Mouse (Mus musculus): ENCODE measurements around the gene Slc25a5. TPM values are rescaled to one million over a fixed set of nuclear protein-coding genes. Genes with fewer than 3 reads are reported as not detected.

Slc25a5 gene
- total and polyA plus RNA-seq, 2 experiments = 735 to 759 TPM

DNA sequence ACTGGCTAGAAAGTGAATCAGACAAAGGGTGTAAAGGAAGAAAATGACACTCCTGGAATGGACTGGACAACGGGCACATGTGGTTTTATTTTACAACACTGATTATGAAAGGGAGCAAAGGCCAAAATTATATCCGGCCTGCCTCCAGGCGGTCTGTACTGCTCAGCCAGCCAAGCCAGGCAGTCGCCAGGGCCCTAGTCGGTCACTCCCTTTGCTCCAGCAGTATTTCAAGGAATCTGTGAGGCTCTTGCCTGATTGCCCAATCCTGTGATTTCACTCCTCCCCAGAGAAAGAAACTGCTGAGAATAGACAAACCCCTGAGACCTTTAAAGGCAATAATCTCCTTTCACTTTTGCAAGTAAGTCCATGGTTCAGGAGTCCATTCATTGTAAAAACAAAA, 8.7 kb downstream of the Slc25a5 start:
- WGBS = 5% methylated on average over 5 of the region's 5 CpGs
- H3K9ac ChIP-seq (ENCODE audit: low read depth, low read length) = no peak overlapping the region
- H3K79me2 ChIP-seq (ENCODE audit: control insufficient read depth, insufficient read depth, low read length) = no peaks in the 10 kb centered on the region
- TF ChIP-seq CTCF (IDR thresholded peaks at IDR 0.05; ENCODE audit: low read depth, low read length) (no peak), POLR2A (IDR thresholded peaks at IDR 0.05; ENCODE audit: extremely low read depth, insufficient read depth, low read length) (no peak)
- peak overlapping the region; percentile 57; the same call in 1 of the 2 replicates for H3K27ac ChIP-seq (replicated peaks; ENCODE audit: insufficient read depth, low read depth, low read length)
- no peaks in the 10 kb centered on the region for H3K36me3 ChIP-seq (ENCODE audit: control insufficient read depth, insufficient read depth, low read length)
- H3K27me3 ChIP-seq (ENCODE audit: control insufficient read depth, insufficient read depth, low read length) = no peaks in the 10 kb centered on the region
- peak; percentile 83 for DNase-seq (ENCODE audit: extremely low read depth, low read depth, low spot score)
- peaks cover 15% of the 10 kb centered on the region; the same call in 1 of the 2 replicates for H3K4me1 ChIP-seq (ENCODE audit: control insufficient read depth, insufficient read depth, low read length)
- H3K4me3 ChIP-seq (ENCODE audit: insufficient read depth, low read depth, low read length) = no peak overlapping the region

DNA sequence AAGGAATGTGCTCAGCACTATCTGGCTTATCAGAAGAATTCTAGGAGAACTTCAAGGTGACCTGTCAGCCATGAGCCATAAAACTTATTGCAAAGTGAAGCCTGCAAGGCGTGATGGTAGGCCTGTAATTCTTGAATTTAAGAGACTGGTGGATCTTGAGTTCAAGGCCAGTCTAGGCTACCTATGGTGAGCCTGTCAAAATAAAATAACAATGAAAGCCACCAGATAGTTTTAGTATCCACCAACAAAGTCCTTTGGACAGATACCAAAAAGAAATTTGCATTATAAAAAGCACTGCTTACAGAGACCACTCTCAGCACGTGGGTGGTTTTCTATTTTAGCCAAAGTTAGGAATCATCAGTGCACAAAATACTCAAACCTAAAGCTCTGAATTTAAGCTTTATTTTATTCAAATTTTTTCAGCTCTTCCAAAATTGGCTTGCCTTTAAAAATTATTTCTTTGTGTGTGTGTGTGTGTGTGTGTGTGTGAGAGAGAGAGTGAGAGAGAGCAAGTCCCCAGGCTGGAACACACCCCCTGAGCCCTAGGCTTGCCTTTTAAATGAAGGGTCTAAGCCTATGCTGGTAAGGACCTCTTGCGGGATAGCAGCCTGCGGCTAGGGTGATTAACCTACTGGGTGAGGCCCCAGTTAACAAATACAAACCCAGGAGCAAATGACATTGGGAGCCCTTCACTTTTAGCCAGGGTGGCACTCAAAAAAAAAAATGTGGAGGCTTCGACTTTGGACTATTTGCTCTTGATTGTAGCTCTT, 10.2 kb downstream of the Slc25a5 start:
- Histone ChIP-seq H3K79me2 (ENCODE audit: control insufficient read depth, insufficient read depth, low read length) (no peaks in the 10 kb centered on the region), H3K4me1 (ENCODE audit: control insufficient read depth, insufficient read depth, low read length) (peaks cover 15% of the 10 kb centered on the region; the same call in 1 of the 2 replicates), H3K4me3 (ENCODE audit: insufficient read depth, low read depth, low read length) (no peak overlapping the region), H3K27ac (replicated peaks; ENCODE audit: insufficient read depth, low read depth, low read length) (0 out of 2 replicates have a peak overlapping the region, but pooled peaks have one; percentile 24), H3K27me3 (ENCODE audit: control insufficient read depth, insufficient read depth, low read length) (no peaks in the 10 kb centered on the region), H3K36me3 (ENCODE audit: control insufficient read depth, insufficient read depth, low read length) (no peaks in the 10 kb centered on the region), H3K9ac (ENCODE audit: low read depth, low read length) (no peak overlapping the region)
- WGBS = 49% methylated on average over 5 of the region's 5 CpGs
- peak; percentile 58 for DNase-seq (ENCODE audit: extremely low read depth, low read depth, low spot score)
- TF ChIP-seq POLR2A (IDR thresholded peaks at IDR 0.05; ENCODE audit: extremely low read depth, insufficient read depth, low read length) = no peak
- no peak for TF ChIP-seq CTCF (IDR thresholded peaks at IDR 0.05; ENCODE audit: low read depth, low read length)

- H3K27ac ChIP-seq (replicated peaks; ENCODE audit: insufficient read depth, low read depth, low read length) = peak overlapping the region; percentile 66
- peaks cover 15% of the 10 kb centered on the region; the same call in 1 of the 2 replicates for H3K4me1 ChIP-seq (ENCODE audit: control insufficient read depth, insufficient read depth, low read length)
- peak overlapping the region; percentile 34 for H3K4me3 ChIP-seq (ENCODE audit: insufficient read depth, low read depth, low read length)
- no peaks in the 10 kb centered on the region for H3K36me3 ChIP-seq (ENCODE audit: control insufficient read depth, insufficient read depth, low read length)
- TF ChIP-seq POLR2A (IDR thresholded peaks at IDR 0.05; ENCODE audit: extremely low read depth, insufficient read depth, low read length) (0 out of 2 replicates have a peak, but pooled peaks have one; percentile 7), CTCF (IDR thresholded peaks at IDR 0.05; ENCODE audit: low read depth, low read length) (peak; percentile 76)
- H3K27me3 ChIP-seq (ENCODE audit: control insufficient read depth, insufficient read depth, low read length) = no peaks in the 10 kb centered on the region
- no peaks in the 10 kb centered on the region for H3K79me2 ChIP-seq (ENCODE audit: control insufficient read depth, insufficient read depth, low read length)
- peak; percentile 86 for DNase-seq (ENCODE audit: extremely low read depth, low read depth, low spot score)
- H3K9ac ChIP-seq (ENCODE audit: low read depth, low read length) = peak overlapping the region; percentile 35
- under 1% methylated on average over 43 of the region's 45 CpGs for WGBS
Observed at GRCm38 (mm10) chrX:36807360-36808317, 12.2 kb downstream of the Slc25a5 start.

DNA sequence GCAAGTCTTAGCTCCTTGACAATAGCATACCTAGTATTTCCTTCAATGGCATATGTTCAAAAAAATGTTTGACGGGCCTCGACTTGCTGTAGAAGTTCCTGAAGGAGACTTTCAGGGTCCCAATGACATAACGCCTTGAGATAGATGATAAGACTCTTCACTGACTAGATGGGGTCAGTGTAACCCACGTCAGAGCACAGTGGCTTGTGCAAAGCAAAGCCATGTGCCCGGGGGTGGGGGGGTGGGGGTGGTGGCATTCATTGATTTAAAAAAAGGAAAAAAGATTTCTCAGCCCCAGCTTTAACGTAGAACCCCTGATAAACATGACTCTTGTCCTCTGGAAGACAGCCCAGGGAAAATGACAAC, 12.8 kb downstream of the Slc25a5 start:
- WGBS = 23% methylated on average over 6 of the region's 6 CpGs

GRCm38 (mm10) chrX:36811377-36811776, 15.9 kb downstream of the Slc25a5 start:
- TF ChIP-seq POLR2A (IDR thresholded peaks at IDR 0.05; ENCODE audit: extremely low read depth, insufficient read depth, low read length) (no peak), CTCF (IDR thresholded peaks at IDR 0.05; ENCODE audit: low read depth, low read length) (peak; percentile 33; the same call in 1 of the 2 replicates)
- H3K27ac ChIP-seq (replicated peaks; ENCODE audit: insufficient read depth, low read depth, low read length) = no peak overlapping the region
- no peaks in the 10 kb centered on the region for H3K79me2 ChIP-seq (ENCODE audit: control insufficient read depth, insufficient read depth, low read length)
- no peak overlapping the region for H3K4me3 ChIP-seq (ENCODE audit: insufficient read depth, low read depth, low read length)
- no peaks in the 10 kb centered on the region for H3K27me3 ChIP-seq (ENCODE audit: control insufficient read depth, insufficient read depth, low read length)
- no peaks in the 10 kb centered on the region for H3K36me3 ChIP-seq (ENCODE audit: control insufficient read depth, insufficient read depth, low read length)
- WGBS = 16% methylated on average over 5 of the region's 5 CpGs
- no peak for DNase-seq (ENCODE audit: extremely low read depth, low read depth, low spot score)
- H3K9ac ChIP-seq (ENCODE audit: low read depth, low read length) = no peak overlapping the region
- H3K4me1 ChIP-seq (ENCODE audit: control insufficient read depth, insufficient read depth, low read length) = peaks cover 9% of the 10 kb centered on the region; the same call in 1 of the 2 replicates

More for the DNA sequence above, 12.8 kb downstream of the Slc25a5 start:
- peak overlapping the region; percentile 53; the same call in 1 of the 2 replicates for H3K27ac ChIP-seq (replicated peaks; ENCODE audit: insufficient read depth, low read depth, low read length)
- no peak overlapping the region for H3K9ac ChIP-seq (ENCODE audit: low read depth, low read length)
- peak overlapping the region; percentile 34 for H3K4me3 ChIP-seq (ENCODE audit: insufficient read depth, low read depth, low read length)
- no peaks in the 10 kb centered on the region for H3K79me2 ChIP-seq (ENCODE audit: control insufficient read depth, insufficient read depth, low read length)
- no peaks in the 10 kb centered on the region for H3K27me3 ChIP-seq (ENCODE audit: control insufficient read depth, insufficient read depth, low read length)
- peaks cover 15% of the 10 kb centered on the region; the same call in 1 of the 2 replicates for H3K4me1 ChIP-seq (ENCODE audit: control insufficient read depth, insufficient read depth, low read length)
- TF ChIP-seq POLR2A (IDR thresholded peaks at IDR 0.05; ENCODE audit: extremely low read depth, insufficient read depth, low read length) (no peak), CTCF (IDR thresholded peaks at IDR 0.05; ENCODE audit: low read depth, low read length) (no peak)
- no peaks in the 10 kb centered on the region for H3K36me3 ChIP-seq (ENCODE audit: control insufficient read depth, insufficient read depth, low read length)
- DNase-seq (ENCODE audit: extremely low read depth, low read depth, low spot score) = no peak

Data from liver, adult 2 months (tissue).